Mouse (Mus musculus): Measurements from ENCODE around the gene Ostm1. TPM values are rescaled to one million over a fixed set of nuclear protein-coding genes. Genes with fewer than 3 reads are reported as not detected.

Gene Ostm1
- polyA plus RNA-seq, 1 experiment = 13.0 TPM

DNA sequence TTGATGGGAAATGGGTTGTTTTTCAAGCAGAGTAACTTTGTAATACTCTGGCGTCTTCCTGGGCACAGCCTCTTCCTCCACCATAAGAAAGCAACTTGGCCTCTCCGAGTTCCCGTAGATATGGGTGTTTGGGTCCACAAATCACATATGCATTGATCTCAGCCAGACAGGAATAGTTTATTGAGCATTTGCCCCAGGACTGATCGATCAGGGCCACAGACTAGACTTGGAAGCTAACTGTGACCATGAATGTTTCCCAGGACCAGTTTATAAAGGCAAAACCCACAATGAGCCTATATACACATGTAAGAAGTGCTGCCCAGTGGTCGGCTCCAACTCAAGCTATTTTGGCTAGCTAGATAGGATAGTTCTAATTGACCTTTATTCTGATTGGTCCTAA, 138.5 kb downstream of the Ostm1 start:
- WGBS = 88% methylated on average over 5 of the region's 5 CpGs
- no peaks in the 10 kb centered on the region for H3K27me3 ChIP-seq (ENCODE audit: control insufficient read depth, insufficient read depth, low read length)
- H3K27ac ChIP-seq (ENCODE audit: insufficient read depth, low read depth, low read length) = no peak overlapping the region
- no peak overlapping the region for H3K4me3 ChIP-seq (ENCODE audit: low read depth, low read length)
- H3K36me3 ChIP-seq (ENCODE audit: control insufficient read depth, insufficient read depth, low read length) = no peaks in the 10 kb centered on the region
- peaks cover 12% of the 10 kb centered on the region for H3K4me1 ChIP-seq (ENCODE audit: control insufficient read depth, insufficient read depth, insufficient read length, low read length)
- TF ChIP-seq CTCF (IDR thresholded peaks at IDR 0.05; ENCODE audit: extremely low read depth, insufficient read length, insufficient replicate concordance, low read depth, low read length) (no peak), POLR2A (IDR thresholded peaks at IDR 0.05; ENCODE audit: low read depth, low read length) (no peak)

DNA sequence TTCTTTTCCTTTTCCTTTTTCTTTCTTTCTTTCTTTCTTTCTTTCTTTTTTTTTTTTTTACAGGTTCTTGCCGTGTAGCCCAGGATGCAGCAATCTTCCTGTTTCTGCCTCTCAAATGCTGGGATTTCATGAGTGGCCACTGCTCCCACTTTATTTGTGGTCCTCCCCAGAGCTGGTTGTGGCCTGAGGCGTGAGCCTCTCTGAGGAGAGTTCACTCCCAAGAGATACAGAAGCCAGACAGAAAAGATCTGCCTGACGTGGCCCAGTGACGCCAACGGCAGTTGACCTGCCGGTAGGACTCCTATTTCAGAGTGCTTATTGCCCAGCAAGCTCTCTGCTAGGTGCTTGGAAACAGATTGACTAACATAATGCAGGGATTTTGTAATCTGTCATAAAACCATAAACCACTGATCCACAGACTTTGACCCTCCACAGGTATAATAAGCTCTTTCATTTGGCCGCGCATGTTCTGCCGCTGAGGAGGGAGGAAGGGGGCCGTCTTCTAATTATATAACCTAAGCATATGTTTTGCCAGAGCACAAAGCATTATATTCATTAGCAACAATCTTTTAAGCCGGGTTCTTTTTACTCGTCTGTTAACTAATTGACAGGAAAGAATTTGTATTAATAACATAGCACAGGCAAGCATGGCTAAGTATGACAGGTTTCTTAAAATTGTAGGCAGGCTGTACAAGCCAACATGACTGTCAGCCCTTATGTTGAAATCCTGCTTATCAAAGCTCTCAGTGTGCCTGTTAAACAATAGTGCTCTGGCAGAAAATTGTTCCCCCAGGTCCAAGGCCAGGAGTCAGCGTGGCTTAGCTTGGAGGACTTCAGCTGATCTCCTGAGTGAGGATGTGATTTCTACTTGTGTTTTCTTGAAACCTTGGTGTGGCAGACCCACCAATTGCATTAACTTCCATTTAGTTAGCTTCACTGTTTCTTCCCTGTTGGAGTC, 139.9 kb downstream of the Ostm1 start:
- TF ChIP-seq CTCF (IDR thresholded peaks at IDR 0.05; ENCODE audit: extremely low read depth, insufficient read length, insufficient replicate concordance, low read depth, low read length) = no peak
- peak; percentile 52; the same call in 1 of the 2 replicates for TF ChIP-seq POLR2A (IDR thresholded peaks at IDR 0.05; ENCODE audit: low read depth, low read length)

DNA sequence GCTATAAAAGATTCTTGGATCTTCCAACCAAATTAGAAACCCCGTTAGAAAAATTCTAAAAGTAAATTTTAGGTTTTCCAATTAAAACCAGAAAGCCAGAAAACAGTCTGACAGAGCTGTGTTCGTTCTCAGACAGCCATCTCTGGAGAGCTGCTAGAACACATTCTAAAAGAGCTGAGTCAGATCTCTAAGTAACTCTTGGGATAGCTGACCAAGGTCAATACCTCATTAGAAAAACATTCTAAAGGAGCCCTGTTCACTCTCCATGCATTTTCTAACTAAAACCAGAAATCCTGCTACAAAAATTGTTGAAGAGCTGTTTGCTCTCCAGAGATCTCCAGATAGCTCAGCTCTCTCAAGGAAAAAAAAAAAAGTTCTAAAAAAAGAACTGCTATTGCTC, 146.0 kb downstream of the Ostm1 start:
- WGBS = 82% methylated on average over 2 of the region's 2 CpGs
- no peak overlapping the region for H3K4me3 ChIP-seq (ENCODE audit: low read depth, low read length)
- no peak for TF ChIP-seq POLR2A (IDR thresholded peaks at IDR 0.05; ENCODE audit: low read depth, low read length)
- no peak for TF ChIP-seq CTCF (IDR thresholded peaks at IDR 0.05; ENCODE audit: extremely low read depth, insufficient read length, insufficient replicate concordance, low read depth, low read length)
- H3K27ac ChIP-seq (ENCODE audit: insufficient read depth, low read depth, low read length) = no peak overlapping the region
- H3K4me1 ChIP-seq (ENCODE audit: control insufficient read depth, insufficient read depth, insufficient read length, low read length) = peaks cover 2% of the 10 kb centered on the region; the same call in 1 of the 2 replicates
- H3K27me3 ChIP-seq (ENCODE audit: control insufficient read depth, insufficient read depth, low read length) = no peaks in the 10 kb centered on the region
- no peaks in the 10 kb centered on the region for H3K36me3 ChIP-seq (ENCODE audit: control insufficient read depth, insufficient read depth, low read length)

More for the DNA sequence above, 139.9 kb downstream of the Ostm1 start:
- H3K4me3 ChIP-seq (ENCODE audit: low read depth, low read length) = no peak overlapping the region
- H3K36me3 ChIP-seq (ENCODE audit: control insufficient read depth, insufficient read depth, low read length) = no peaks in the 10 kb centered on the region
- H3K4me1 ChIP-seq (ENCODE audit: control insufficient read depth, insufficient read depth, insufficient read length, low read length) = peaks cover 12% of the 10 kb centered on the region
- H3K27me3 ChIP-seq (ENCODE audit: control insufficient read depth, insufficient read depth, low read length) = no peaks in the 10 kb centered on the region
- WGBS = 28% methylated on average over 13 of the region's 13 CpGs
- peak overlapping the region; percentile 100 for H3K27ac ChIP-seq (ENCODE audit: insufficient read depth, low read depth, low read length)

DNA sequence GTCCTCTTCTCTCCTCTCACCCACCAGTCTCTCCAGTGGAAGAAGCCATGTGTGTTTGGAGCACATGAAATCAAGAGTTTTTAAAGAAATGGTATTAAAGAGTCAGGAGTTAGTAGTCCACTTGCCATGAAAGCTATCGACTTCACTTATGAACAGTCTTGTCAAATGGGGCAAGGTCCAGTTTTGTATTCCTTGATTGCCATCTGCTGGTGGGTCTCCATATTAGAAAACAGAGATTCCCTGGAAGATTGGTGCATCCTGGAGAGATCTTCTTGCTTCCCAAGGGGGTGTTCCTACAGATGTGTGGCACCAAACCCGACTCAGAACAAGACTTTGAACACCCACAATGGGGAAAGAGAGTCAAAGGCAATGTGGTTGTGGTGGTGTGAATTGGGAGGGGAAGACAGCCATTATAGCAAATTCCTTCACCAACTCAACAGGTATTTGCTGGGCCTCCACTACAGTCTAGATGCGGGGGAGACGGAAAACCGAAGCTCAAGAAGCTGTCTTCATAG, 151.0 kb downstream of the Ostm1 start:
- WGBS = 50% methylated on average over 5 of the region's 5 CpGs
- Histone ChIP-seq H3K4me1 (ENCODE audit: control insufficient read depth, insufficient read depth, insufficient read length, low read length) (peaks cover 2% of the 10 kb centered on the region; the same call in 1 of the 2 replicates), H3K27me3 (ENCODE audit: control insufficient read depth, insufficient read depth, low read length) (no peaks in the 10 kb centered on the region), H3K27ac (ENCODE audit: insufficient read depth, low read depth, low read length) (no peak overlapping the region), H3K4me3 (ENCODE audit: low read depth, low read length) (no peak overlapping the region), H3K36me3 (ENCODE audit: control insufficient read depth, insufficient read depth, low read length) (no peaks in the 10 kb centered on the region)
- TF ChIP-seq POLR2A (IDR thresholded peaks at IDR 0.05; ENCODE audit: low read depth, low read length) = no peak

DNA sequence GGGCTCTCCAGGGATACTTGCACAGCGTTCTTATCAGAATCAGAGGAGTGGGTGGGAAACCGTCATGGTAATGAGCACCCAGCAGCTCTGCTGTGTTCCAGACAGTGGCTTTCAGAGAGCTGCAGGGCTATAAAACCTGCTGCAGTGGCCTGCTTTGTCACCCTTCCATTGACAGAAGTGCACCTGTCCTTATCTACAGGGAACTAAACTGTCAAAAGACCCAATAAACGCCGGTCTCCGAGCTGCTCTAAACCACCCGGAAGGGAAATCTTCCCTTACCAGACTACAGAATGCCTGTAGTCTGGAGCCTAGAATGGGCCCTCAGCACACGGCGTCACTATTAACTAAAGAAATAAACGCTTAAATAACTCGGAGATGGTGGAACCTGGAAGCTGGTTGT, 168.2 kb downstream of the Ostm1 start:
- TF ChIP-seq CTCF (IDR thresholded peaks at IDR 0.05; ENCODE audit: extremely low read depth, insufficient read length, insufficient replicate concordance, low read depth, low read length) (no peak), POLR2A (IDR thresholded peaks at IDR 0.05; ENCODE audit: low read depth, low read length) (no peak)
- H3K4me3 ChIP-seq (ENCODE audit: low read depth, low read length) = no peak overlapping the region
- no peaks in the 10 kb centered on the region for H3K36me3 ChIP-seq (ENCODE audit: control insufficient read depth, insufficient read depth, low read length)
- WGBS = 25% methylated on average over 10 of the region's 10 CpGs
- no peak overlapping the region for H3K27ac ChIP-seq (ENCODE audit: insufficient read depth, low read depth, low read length)
- H3K4me1 ChIP-seq (ENCODE audit: control insufficient read depth, insufficient read depth, insufficient read length, low read length) = peaks cover 8% of the 10 kb centered on the region; the same call in 1 of the 2 replicates
- no peaks in the 10 kb centered on the region for H3K27me3 ChIP-seq (ENCODE audit: control insufficient read depth, insufficient read depth, low read length)

Other genes starting within 250 kb of the Ostm1 start
- gene Afg1l, start 105.3 kb upstream of the Ostm1 start, polyA plus RNA-seq (2012; rRNA removed) = 1.1 and 2.6 TPM in 2 replicates
- 104 and 213 TPM in 2 replicates for gene Snx3, start 81.8 kb upstream of the Ostm1 start, polyA plus RNA-seq (2012; rRNA removed)
- not detected in 2 replicates for gene Nr2e1, start 190 bp upstream of the Ostm1 start, polyA plus RNA-seq (2012; rRNA removed)
- 3.2 and 5.0 TPM in 2 replicates for gene Sec63, start 177.7 kb downstream of the Ostm1 start, polyA plus RNA-seq (2012; rRNA removed)